Mouse (Mus musculus): ENCODE measurements around the gene Herc4. TPM values are rescaled to one million over a fixed set of nuclear protein-coding genes. Genes with fewer than 3 reads are reported as not detected.
A peak's percentile ranks its signal among the peaks of the same experiment; 100 is the strongest.

Herc4 gene
- total RNA-seq, 2 experiments from 2014 or later: 92.3 to 93.1 TPM

DNA sequence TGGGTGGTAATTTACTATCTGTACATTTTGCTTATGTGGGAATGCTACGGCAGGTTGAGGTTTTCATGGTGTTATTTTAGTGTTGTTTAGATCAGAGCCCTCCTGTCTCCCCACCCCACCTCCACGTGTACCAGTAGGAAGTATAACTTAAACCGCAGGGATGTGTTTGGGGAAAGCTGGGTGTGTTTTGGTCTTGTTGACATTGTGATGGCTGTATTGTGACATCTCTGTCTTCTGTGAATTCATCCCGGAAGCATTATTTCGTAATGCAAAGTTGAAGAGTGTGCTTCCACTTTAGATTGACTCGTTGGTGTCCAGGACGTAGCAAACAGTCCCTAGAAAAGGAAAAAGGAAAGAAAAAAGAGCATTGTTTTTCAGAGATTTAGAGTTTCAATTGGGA, 3.8 kb downstream of the Herc4 start:
- DNase-seq (ENCODE audit: low spot score in 2 of 2): no peak

DNA sequence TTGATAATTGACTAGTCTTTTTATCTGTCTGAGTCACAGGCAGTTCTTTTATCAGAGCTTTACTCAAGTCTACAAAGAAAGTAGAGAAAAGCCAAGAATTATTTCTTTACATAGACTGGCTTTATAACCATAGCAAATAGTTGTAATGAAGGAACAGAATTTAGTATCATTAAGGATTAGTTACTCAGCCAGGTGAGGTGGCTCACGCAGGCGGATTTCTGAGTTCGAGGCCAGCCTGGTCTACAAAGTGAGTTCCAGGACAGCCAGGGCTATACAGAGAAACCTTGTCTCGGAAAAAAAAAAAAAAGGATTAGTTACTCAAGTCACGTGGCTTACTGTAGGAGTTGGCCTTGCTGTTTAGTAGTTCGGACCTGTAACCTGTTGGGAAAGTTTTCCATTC, 4.8 kb downstream of the Herc4 start:
- no peak for DNase-seq (ENCODE audit: low spot score in 2 of 2)

GRCm38 (mm10) chr10:63258696-63259095, 15.1 kb downstream of the Herc4 start:
- DNase-seq (ENCODE audit: low spot score in 2 of 2): no peak

- DNase-seq (ENCODE audit: low spot score in 2 of 2): no peak
Measured at GRCm38 (mm10) chr10:63259340-63259739, 15.7 kb downstream of the Herc4 start.

- no peak for DNase-seq (ENCODE audit: low spot score in 2 of 2)
Measured at GRCm38 (mm10) chr10:63267941-63268340, 24.3 kb downstream of the Herc4 start.

GRCm38 (mm10) chr10:63272401-63272800, 28.8 kb downstream of the Herc4 start:
- no peak for DNase-seq (ENCODE audit: low spot score in 2 of 2)

DNA sequence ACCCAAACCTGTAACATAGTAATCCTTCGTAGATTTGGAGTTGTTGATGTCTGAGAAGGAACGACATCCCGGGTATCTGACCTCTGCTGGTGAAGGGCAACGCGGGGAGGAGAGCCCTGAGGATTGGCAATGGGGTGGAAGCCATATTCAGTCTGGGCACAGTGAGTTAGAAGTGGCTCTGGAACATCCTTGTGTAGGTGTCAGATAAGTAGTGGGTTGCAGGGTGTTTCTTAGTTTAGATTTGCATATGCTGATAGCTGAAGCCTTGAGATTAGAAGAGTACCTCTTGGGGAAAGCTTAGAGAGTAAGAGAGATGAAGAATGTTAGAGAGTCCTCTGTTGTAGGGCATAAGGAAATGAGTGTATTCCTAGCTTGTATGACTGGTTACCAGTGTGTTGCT, 29.3 kb downstream of the Herc4 start:
- DNase-seq (ENCODE audit: low spot score in 2 of 2): no peak

- no peak for DNase-seq (ENCODE audit: low spot score in 2 of 2)
Measured at GRCm38 (mm10) chr10:63277010-63277409, 33.4 kb downstream of the Herc4 start.

GRCm38 (mm10) chr10:63279851-63280250, 36.2 kb downstream of the Herc4 start:
- DNase-seq (ENCODE audit: low spot score in 2 of 2): no peak

DNA sequence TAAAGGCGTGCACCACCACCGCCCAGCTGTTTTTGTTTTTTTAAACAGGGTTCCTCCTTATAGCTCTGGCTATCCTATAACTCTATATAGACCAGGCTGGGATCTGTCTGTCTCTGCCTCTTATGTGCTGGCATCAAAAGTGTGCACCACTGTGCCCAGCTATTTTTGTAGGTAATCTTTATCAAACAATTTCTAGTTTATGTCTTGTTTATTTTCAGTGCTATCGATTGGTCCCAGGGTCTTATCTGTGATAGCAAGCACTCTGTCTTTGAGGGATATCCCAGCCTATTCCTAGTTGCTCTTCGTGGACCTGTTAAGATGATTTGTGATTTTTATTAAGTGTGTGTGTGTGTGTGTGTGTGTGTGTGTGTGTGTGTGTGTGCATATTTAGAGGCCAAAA, 38.8 kb downstream of the Herc4 start:
- DNase-seq (ENCODE audit: low spot score in 2 of 2): no peak

GRCm38 (mm10) chr10:63282846-63283245, 39.2 kb downstream of the Herc4 start:
- DNase-seq (ENCODE audit: low spot score in 2 of 2): no peak

- DNase-seq (ENCODE audit: low spot score in 2 of 2): no peak
Measured at GRCm38 (mm10) chr10:63302356-63302755, 58.7 kb downstream of the Herc4 start.

- peak; percentile 61 to 62 for DNase-seq (ENCODE audit: low spot score in 2 of 2)
Measured at GRCm38 (mm10) chr10:63308582-63309366, 65.2 kb downstream of the Herc4 start.

- no peak for DNase-seq (ENCODE audit: low spot score in 2 of 2)
Measured at GRCm38 (mm10) chr10:63313726-63314125, 70.1 kb downstream of the Herc4 start.

- no peak for DNase-seq (ENCODE audit: low spot score in 2 of 2)
Measured at GRCm38 (mm10) chr10:63327091-63327490, 83.5 kb downstream of the Herc4 start.

DNA sequence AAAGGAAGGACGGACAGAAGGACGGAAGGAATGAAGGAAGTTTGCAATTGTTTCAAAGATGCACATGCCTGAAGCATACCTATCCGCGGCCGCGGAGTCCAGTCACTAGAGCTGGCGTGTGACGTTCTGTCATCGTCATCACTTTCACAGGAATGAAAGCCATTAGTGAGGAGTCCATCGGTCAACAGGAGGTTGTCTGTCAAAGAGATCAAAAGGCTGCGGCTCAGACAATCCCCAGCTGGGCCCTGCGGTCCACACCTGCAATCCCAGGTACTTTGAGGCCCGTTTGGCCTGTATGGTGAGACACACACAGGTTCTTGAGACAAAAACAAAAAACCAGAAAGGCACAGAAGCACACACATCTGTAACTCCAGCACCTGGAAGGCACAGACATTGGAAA, 93.3 kb downstream of the Herc4 start:
- DNase-seq (ENCODE audit: low spot score in 2 of 2): no peak

DNA sequence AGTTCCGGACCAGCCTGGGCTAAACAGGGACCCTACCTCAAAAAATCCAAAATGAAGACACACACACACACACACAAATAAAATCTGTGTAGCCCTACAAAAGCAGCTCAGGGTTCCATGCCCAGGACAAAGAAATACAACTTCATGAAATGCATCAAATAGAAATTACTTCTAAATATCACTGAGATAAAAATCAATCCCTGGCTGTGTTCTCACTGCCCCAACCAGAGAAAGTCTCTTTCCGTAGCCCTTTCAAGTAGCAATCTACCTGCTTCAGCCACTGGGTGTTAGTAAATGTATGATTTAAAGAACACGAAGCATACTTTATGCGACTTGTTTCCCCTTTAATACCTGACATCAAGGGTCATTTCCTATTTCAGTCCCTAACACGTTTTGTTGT, 93.7 kb downstream of the Herc4 start:
- DNase-seq (ENCODE audit: low spot score in 2 of 2): no peak

GRCm38 (mm10) chr10:63337951-63338836, 94.6 kb downstream of the Herc4 start:
- DNase-seq (ENCODE audit: low spot score in 2 of 2): peak; percentile 22 to 26

- peak; percentile 85 to 88 for DNase-seq (ENCODE audit: low spot score in 2 of 2)
Measured at GRCm38 (mm10) chr10:63338914-63339643, 95.5 kb downstream of the Herc4 start.

DNA sequence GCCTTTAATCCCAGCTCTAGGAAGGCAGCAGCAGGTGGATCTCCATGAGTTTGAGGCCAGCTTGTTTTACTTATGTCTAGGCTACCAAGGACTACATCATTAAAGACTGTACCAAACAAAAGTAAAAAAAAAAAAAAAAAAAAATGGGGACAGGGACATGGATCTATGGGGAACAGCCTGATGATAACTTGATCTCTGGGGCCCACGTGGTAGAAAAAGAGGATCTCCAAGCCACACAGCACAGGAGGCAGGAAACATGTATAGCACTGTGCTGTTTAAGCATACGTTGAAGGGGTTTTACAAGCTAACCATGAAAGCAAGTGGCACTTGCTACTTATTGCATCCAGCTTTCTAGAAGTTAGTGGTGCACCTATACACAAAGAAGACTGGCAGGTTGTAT, 97.7 kb downstream of the Herc4 start:
- DNase-seq (ENCODE audit: low spot score in 2 of 2): no peak

GRCm38 (mm10) chr10:63344751-63345150, 101.1 kb downstream of the Herc4 start:
- DNase-seq (ENCODE audit: low spot score in 2 of 2): no peak

DNA sequence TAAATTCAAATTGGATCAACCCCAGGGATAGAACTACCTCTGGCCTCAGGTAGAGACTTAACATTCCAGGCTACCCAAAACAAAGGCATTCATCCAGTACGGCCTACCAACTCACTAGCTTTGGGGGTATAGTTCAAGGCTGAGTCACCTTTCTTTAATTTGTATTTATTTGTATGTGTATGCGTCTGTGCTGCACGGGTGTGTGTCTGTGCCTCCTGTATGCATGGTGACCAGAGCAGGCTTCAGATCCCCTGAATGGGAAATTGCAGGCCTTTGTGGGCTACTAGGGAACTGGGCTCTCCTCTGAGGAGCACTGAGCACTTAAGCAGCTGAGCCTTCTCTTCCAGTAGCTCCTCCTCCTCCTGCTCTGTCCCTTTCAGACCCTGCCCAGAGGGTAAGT, 104.7 kb downstream of the Herc4 start:
- no peak for DNase-seq (ENCODE audit: low spot score in 2 of 2)
